Mouse (Mus musculus): ENCODE data around the gene Rcbtb2. TPM values are rescaled to one million over a fixed set of nuclear protein-coding genes. Genes with fewer than 3 reads are reported as not detected.
A peak's percentile ranks its signal among the peaks of the same experiment; 100 is the strongest.

Rcbtb2 gene
- polyA plus RNA-seq, 1 experiment = 11.8 TPM

- Histone ChIP-seq H3K4me3 (peak overlapping the region; percentile 72), H3K4me2 (ENCODE audit: low read depth) (peak overlapping the region; percentile 73), H3K27me3 (ENCODE audit: control insufficient read depth, insufficient read depth, insufficient read length) (no peaks in the 10 kb centered on the region), H3ac (ENCODE audit: control insufficient read depth, insufficient read length) (no peak overlapping the region), H3K79me2 (ENCODE audit: control insufficient read depth, insufficient read depth) (peaks cover 26% of the 10 kb centered on the region), H3K36me3 (ENCODE audit: control insufficient read depth, insufficient read depth) (peaks cover 4% of the 10 kb centered on the region)
- TF ChIP-seq TCF3 (IDR thresholded peaks at IDR 0.05; ENCODE audit: insufficient read length, low read depth) (no peak), E2F4 (IDR thresholded peaks at IDR 0.05; ENCODE audit: insufficient read depth) (no peak), SRF (IDR thresholded peaks at IDR 0.05; ENCODE audit: control insufficient read depth, insufficient read length, low read depth) (no peak), MAX (IDR thresholded peaks at IDR 0.05; ENCODE audit: low read depth) (no peak), TCF12 (IDR thresholded peaks at IDR 0.05; ENCODE audit: insufficient read depth, poor library complexity, severe bottlenecking) (no peak), POLR2A (IDR thresholded peaks at IDR 0.05; ENCODE audit: insufficient read length, low read depth) (no peak), USF1 (IDR thresholded peaks at IDR 0.05; ENCODE audit: low read depth) (no peak), CEBPB (IDR thresholded peaks at IDR 0.05; ENCODE audit: insufficient read depth, poor library complexity, severe bottlenecking) (no peak), MYOG (IDR thresholded peaks at IDR 0.05; ENCODE audit: control insufficient read depth in 1 of 3, insufficient read depth in 1 of 3, insufficient read length in 2 of 3, low read depth in 2 of 3) (no peak), POLR2AphosphoS2 (IDR thresholded peaks at IDR 0.05; ENCODE audit: insufficient read length, low read depth) (no peak)
These were observed 117.0 kb downstream of the Rcbtb2 start for GRCm38 (mm10) chr14:73239857-73240256.

GRCm38 (mm10) chr14:73244061-73244597 is 121.3 kb downstream of the Rcbtb2 start:
- Histone ChIP-seq H3K4me3 (no peak overlapping the region), H3ac (ENCODE audit: control insufficient read depth, insufficient read length) (no peak overlapping the region), H3K27me3 (ENCODE audit: control insufficient read depth, insufficient read depth, insufficient read length) (no peaks in the 10 kb centered on the region), H3K4me2 (ENCODE audit: low read depth) (no peak overlapping the region), H3K36me3 (ENCODE audit: control insufficient read depth, insufficient read depth) (peaks cover 7% of the 10 kb centered on the region), H3K79me2 (ENCODE audit: control insufficient read depth, insufficient read depth) (peaks cover 18% of the 10 kb centered on the region)
- no peak for TF ChIP-seq E2F4 (IDR thresholded peaks at IDR 0.05; ENCODE audit: insufficient read depth)
- no peak for TF ChIP-seq MYOD1 (IDR thresholded peaks at IDR 0.05; ENCODE audit: control insufficient read depth in 1 of 3, insufficient read length in 2 of 3, low read depth in 2 of 3)
- no peak for TF ChIP-seq TCF12 (IDR thresholded peaks at IDR 0.05; ENCODE audit: insufficient read depth, poor library complexity, severe bottlenecking)
- TF ChIP-seq POLR2AphosphoS2 (IDR thresholded peaks at IDR 0.05; ENCODE audit: insufficient read length, low read depth) = no peak
- no peak for TF ChIP-seq USF1 (IDR thresholded peaks at IDR 0.05; ENCODE audit: low read depth)
- no peak for TF ChIP-seq SRF (IDR thresholded peaks at IDR 0.05; ENCODE audit: control insufficient read depth, insufficient read length, low read depth)
- no peak for TF ChIP-seq TCF3 (IDR thresholded peaks at IDR 0.05; ENCODE audit: insufficient read length, low read depth)
- TF ChIP-seq MAX (IDR thresholded peaks at IDR 0.05; ENCODE audit: low read depth) = no peak
- no peak for TF ChIP-seq REST (IDR thresholded peaks at IDR 0.05; ENCODE audit: insufficient read depth, insufficient read length)
- no peak for TF ChIP-seq POLR2A (IDR thresholded peaks at IDR 0.05; ENCODE audit: insufficient read length, low read depth)
- TF ChIP-seq CEBPB (IDR thresholded peaks at IDR 0.05; ENCODE audit: insufficient read depth, poor library complexity, severe bottlenecking) = no peak
- no peak for TF ChIP-seq MYOG (IDR thresholded peaks at IDR 0.05; ENCODE audit: control insufficient read depth in 1 of 3, insufficient read depth in 1 of 3, insufficient read length in 2 of 3, low read depth in 2 of 3)

- H3K36me3 ChIP-seq (ENCODE audit: control insufficient read depth, insufficient read depth) = peaks cover 1% of the 10 kb centered on the region
- no peak overlapping the region for H3K4me3 ChIP-seq
- TF ChIP-seq E2F4 (IDR thresholded peaks at IDR 0.05; ENCODE audit: insufficient read depth) (no peak), MYOD1 (IDR thresholded peaks at IDR 0.05; ENCODE audit: control insufficient read depth in 1 of 3, insufficient read length in 2 of 3, low read depth in 2 of 3) (no peak), SRF (IDR thresholded peaks at IDR 0.05; ENCODE audit: control insufficient read depth, insufficient read length, low read depth) (no peak), USF1 (IDR thresholded peaks at IDR 0.05; ENCODE audit: low read depth) (no peak), CEBPB (IDR thresholded peaks at IDR 0.05; ENCODE audit: insufficient read depth, poor library complexity, severe bottlenecking) (no peak), TCF3 (IDR thresholded peaks at IDR 0.05; ENCODE audit: insufficient read length, low read depth) (no peak), MYOG (IDR thresholded peaks at IDR 0.05; ENCODE audit: control insufficient read depth in 1 of 3, insufficient read depth in 1 of 3, insufficient read length in 2 of 3, low read depth in 2 of 3) (no peak), REST (IDR thresholded peaks at IDR 0.05; ENCODE audit: insufficient read depth, insufficient read length) (no peak)
- H3K27me3 ChIP-seq (ENCODE audit: control insufficient read depth, insufficient read depth, insufficient read length) = no peaks in the 10 kb centered on the region
- H3ac ChIP-seq (ENCODE audit: control insufficient read depth, insufficient read length) = no peak overlapping the region
- H3K4me2 ChIP-seq (ENCODE audit: low read depth) = no peak overlapping the region
- no peaks in the 10 kb centered on the region for H3K79me2 ChIP-seq (ENCODE audit: control insufficient read depth, insufficient read depth)
These were observed 127.2 kb downstream of the Rcbtb2 start for GRCm38 (mm10) chr14:73250056-73250455.

- no peak overlapping the region for H3K4me3 ChIP-seq
- peaks cover 4% of the 10 kb centered on the region for H3K36me3 ChIP-seq (ENCODE audit: control insufficient read depth, insufficient read depth)
- TF ChIP-seq POLR2A (IDR thresholded peaks at IDR 0.05; ENCODE audit: insufficient read length, low read depth) (no peak), POLR2AphosphoS2 (IDR thresholded peaks at IDR 0.05; ENCODE audit: insufficient read length, low read depth) (no peak), MYOD1 (IDR thresholded peaks at IDR 0.05; ENCODE audit: control insufficient read depth in 1 of 3, insufficient read length in 2 of 3, low read depth in 2 of 3) (no peak), TCF12 (IDR thresholded peaks at IDR 0.05; ENCODE audit: insufficient read depth, poor library complexity, severe bottlenecking) (no peak), USF1 (IDR thresholded peaks at IDR 0.05; ENCODE audit: low read depth) (no peak), REST (IDR thresholded peaks at IDR 0.05; ENCODE audit: insufficient read depth, insufficient read length) (no peak), E2F4 (IDR thresholded peaks at IDR 0.05; ENCODE audit: insufficient read depth) (no peak), CEBPB (IDR thresholded peaks at IDR 0.05; ENCODE audit: insufficient read depth, poor library complexity, severe bottlenecking) (no peak), MYOG (IDR thresholded peaks at IDR 0.05; ENCODE audit: control insufficient read depth in 1 of 3, insufficient read depth in 1 of 3, insufficient read length in 2 of 3, low read depth in 2 of 3) (no peak), SRF (IDR thresholded peaks at IDR 0.05; ENCODE audit: control insufficient read depth, insufficient read length, low read depth) (no peak), TCF3 (IDR thresholded peaks at IDR 0.05; ENCODE audit: insufficient read length, low read depth) (no peak), MAX (IDR thresholded peaks at IDR 0.05; ENCODE audit: low read depth) (no peak)
- no peaks in the 10 kb centered on the region for H3K79me2 ChIP-seq (ENCODE audit: control insufficient read depth, insufficient read depth)
- H3K4me2 ChIP-seq (ENCODE audit: low read depth) = no peak overlapping the region
- H3K27me3 ChIP-seq (ENCODE audit: control insufficient read depth, insufficient read depth, insufficient read length) = no peaks in the 10 kb centered on the region
- H3ac ChIP-seq (ENCODE audit: control insufficient read depth, insufficient read length) = no peak overlapping the region
These were observed 129.4 kb downstream of the Rcbtb2 start for GRCm38 (mm10) chr14:73252276-73252675.

All from myocyte (in vitro differentiated cells).